Mouse (Mus musculus): ENCODE results near the gene Dok3.
"Not testable (repeated sequence)": the region's sequence is repeated elsewhere in the genome, so short reads cannot be mapped to it uniquely, and the experiment has no call there.

The Dok3 gene

DNA sequence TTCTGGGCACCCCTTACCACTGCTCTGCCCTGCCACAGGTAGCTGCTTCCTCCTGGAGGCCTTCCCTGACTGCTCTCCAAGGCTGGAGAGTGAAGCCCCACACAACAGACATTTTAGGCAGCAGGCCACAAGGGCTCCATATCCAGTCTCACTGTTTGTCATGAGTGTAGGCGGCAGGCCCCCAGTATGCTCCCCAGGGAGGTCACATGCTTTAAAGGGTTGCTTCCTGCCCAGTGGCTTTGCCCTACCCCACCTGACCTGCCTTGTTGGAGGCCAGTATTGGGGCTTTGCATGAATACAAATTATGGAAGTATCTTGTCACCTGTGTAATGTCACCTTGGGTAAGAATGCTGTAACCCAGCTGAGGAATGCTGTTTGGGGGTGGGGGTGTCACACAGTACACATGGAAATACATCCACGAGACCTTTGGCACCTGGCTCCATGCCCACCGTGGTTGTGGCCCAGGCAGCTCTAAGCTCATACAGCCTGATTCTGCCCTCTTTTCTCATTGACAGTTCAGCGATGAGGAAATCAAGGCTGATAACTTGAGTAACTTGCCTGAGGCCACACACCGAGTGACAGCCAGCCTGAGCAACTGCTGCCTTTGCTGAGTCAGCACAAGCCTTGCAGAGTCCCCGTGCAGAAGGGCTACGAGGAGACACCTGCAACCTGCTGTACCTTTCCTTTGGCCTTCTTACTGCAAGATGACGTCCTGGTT lies at the start of gene Dok3:
Gene Dok3 (minus strand): TSS at position 99 of the 718 bp plus-strand sequence.
- peak; percentile 47 to 77 for DNase-seq (ENCODE audit: low spot score in 2 of 2)

DNA sequence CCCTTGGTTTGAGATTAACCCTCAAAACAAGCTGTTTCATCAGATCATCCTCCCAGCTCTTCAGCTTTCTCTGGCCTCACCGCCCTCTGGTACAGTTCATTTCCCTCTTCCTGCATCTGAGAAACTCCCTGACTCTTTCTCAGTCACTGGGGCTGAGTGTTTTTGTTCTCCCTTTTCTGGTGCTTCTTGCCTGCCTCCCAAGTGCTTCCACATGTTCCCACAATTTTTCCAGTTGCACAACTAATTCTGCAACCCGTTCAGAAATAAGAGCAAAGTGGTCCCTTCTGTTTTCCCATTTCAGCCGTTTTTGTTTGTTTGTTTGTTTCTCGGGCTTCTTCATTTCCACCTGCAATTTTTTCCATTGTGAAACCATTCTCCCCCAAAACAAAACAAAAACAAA lies 49.0 kb upstream of the Dok3 start:
- DNase-seq (ENCODE audit: low spot score in 2 of 2), result no peak

DNA sequence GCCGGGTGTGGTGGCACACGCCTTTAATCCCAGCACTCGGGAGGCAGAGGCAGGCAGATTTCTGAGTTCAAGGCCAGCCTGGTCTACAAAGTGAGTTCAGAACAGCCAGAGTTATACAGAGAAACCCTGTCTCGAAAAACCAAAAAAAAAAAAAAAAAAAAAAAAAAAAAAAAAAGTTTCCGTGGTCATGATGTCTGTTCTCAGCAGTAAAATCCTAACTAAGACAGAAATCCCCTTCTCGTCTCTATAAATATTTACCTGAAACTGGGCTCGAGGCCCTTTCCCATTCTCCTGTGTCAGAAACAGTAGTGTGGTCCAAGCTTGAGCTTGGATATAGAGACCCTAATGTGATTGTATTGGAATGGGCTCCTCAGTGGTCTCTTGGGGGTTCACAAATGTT lies 47.8 kb upstream of the Dok3 start:
- not testable (repeated sequence) for DNase-seq (ENCODE audit: low spot score in 2 of 2)

DNA sequence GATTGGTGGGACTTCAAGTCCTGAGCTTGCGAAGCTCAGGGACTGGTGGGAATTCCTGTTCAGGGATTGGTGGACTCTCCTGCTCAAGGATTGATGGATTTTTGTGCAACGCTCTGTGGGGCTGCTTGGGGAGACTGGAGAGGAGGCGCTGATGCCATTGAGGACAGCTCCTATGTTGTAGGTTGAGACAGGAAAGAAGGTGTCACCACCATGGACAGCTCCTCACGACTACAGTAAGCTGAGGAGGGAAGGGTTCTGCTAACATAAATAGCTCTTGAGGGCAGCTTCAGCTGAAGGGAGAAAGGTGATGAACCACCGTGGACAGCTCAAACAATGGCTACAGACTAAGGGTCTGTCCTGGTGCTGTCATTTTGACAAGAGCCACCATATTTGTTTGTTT lies 46.8 kb upstream of the Dok3 start:
- peak in 1 of 2 experiments; percentile 31 for DNase-seq (ENCODE audit: low spot score in 2 of 2)

DNA sequence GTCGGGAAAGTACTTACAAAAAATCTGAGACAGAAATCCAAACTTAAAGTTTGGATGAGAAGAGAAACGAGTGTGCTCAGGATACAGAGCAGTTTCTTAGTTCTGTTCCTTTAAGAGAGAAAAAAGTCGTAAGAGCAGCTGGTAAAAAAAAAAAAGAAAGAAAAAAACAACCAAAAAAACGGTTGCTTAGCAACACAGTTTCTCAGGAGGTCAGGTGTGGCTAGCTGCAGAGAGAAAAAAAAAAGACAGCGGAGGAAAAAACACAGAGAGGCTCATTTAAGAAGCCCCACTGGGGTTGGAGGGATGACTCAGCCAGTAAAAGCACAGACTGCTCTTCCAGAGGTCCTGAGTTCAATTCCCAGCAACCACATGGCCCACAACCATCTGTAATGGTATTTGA lies 45.2 kb upstream of the Dok3 start:
- DNase-seq (ENCODE audit: low spot score in 2 of 2), result no peak

DNA sequence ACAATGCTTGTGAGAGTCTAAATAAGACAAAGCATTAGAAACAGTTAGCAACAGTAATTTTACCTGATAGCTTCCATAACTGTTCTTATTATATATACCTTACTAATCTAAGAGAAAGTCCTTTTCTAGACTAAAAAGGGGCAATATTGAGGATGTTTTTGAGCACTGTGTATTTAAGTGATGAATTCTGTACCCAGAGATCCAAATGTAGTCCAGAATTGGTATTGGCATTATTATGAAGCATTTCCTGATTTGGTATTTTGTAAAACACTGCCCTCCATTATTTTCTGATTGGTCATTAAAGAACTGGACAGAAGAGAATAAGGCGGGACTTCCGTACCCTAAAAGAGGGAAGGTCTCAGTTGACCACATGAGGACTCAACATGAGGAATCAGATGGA lies 44.3 kb upstream of the Dok3 start, which contains the start of gene Tmed9:
Gene Tmed9 (plus strand): TSS at position 301 of the 400 bp plus-strand sequence.
- DNase-seq (ENCODE audit: low spot score in 2 of 2), result no peak

DNA sequence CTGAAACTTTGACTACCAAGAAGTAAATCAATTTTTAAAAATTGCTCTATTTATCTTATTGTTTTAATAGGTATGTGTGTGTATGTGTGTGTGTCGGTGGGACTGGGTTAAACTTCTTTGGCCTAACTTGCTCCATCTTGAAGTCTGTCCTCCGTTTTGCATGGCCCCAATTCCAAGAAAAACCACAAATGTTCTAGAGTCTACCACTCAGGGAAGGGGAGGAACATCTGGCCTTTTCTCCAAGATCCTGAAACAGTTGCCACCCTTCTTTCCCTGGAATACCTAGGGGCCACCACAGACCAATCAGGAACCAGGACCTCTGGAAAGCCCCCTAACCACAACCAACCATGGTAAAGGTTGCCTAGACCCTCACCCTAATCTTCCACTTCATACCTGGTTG lies 42.9 kb upstream of the Dok3 start:
- DNase-seq (ENCODE audit: low spot score in 2 of 2), result no peak

- DNase-seq (ENCODE audit: low spot score in 2 of 2), result peak; percentile 97
These were observed 42.1 kb upstream of the Dok3 start, which contains the start of gene Fam193b for GRCm38 (mm10) chr13:55571027-55571751. TSS of gene Fam193b (minus strand) at chr13:55571120.

DNA sequence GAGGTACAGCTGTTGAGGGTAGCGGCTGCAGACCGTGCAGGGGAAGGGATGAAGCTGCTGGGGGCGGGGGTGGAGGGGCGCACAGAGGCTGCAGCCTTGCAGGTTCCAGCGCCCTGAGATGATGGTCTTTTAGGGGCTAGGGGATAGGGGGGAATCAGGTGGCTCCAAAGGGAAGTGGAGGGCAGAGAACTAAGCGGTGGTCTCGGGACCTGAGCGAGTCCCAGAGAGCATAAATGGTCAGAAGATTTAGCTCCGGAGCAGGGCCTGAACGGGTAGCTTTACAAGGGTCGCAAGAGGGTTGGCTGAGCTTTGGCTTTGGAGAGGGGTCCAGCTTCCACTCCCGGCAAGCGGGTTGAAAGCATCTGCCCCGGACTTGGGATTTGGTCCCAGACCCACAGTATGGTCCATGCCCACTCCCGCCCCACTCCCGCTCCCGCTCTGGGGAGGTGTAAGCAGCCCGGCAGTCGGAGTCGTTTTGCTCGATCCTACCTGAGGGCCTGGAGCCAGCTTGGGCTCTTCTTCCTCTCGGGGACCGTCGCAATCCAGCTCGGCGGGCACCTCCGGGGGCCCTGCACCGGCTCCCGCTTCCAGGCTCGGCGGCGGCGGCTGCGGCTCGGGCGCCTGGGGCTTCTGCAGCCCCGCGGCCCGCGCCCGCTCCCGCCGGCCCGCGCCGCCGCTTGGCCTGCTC lies 41.3 kb upstream of the Dok3 start:
- DNase-seq (ENCODE audit: low spot score in 2 of 2), result peak; percentile 59 to 64

DNA sequence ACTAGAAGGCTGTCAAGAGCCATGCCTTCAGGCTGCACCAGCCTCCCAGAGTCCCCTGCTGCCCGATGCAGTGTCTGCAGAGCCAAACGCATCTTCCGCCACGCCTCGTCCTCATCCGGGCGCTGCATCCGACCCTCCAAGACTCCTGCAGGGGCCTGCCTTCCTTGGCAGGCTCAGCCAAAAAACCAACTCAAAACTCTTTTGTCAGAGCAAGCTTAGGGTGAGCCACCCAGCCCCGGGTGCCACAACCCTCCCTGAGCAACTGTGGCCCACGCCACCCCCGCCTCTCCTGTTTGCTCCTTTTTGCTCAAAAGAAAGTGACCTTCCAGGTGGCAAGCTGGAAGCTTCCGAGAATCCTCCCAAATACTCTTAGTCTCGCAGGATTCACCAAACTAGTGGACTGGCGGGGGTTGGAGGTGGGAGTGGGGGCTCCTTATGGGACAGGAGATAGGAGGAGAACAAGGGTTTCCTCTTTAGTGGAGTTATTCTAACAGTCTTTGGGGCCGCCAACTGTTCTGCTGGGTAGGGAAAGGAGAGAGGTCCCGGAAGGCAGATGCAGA lies 40.7 kb upstream of the Dok3 start:
- DNase-seq (ENCODE audit: low spot score in 2 of 2), result peak; percentile 28 to 46

- DNase-seq (ENCODE audit: low spot score in 2 of 2), result not testable (repeated sequence)
These were observed 39.4 kb upstream of the Dok3 start for GRCm38 (mm10) chr13:55568524-55568923.

GRCm38 (mm10) chr13:55567949-55568348 lies 38.9 kb upstream of the Dok3 start:
- DNase-seq (ENCODE audit: low spot score in 2 of 2), result no peak

- DNase-seq (ENCODE audit: low spot score in 2 of 2), result no peak
These were observed 37.9 kb upstream of the Dok3 start for GRCm38 (mm10) chr13:55567001-55567400.

- DNase-seq (ENCODE audit: low spot score in 2 of 2), result no peak
These were observed 34.3 kb upstream of the Dok3 start for GRCm38 (mm10) chr13:55563266-55563879.

DNA sequence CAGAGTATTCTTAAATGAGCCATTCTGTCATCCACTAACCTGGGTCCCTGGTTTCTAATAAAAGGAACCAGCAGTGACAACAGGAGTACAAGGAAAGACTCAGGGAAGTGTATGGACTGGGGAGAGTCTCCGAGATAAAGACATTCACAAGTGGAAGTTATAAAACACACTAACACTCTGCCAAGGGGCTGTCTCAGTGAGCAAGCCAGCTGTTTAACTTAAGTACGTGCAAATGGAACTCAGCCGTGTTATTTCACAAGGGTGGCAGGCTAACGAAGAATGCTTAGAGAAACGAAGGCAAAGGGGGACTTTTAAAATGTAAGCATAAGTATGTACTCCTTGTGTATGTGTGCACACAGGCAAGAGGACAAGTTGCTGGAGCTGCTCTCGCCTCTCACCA lies 28.4 kb upstream of the Dok3 start:
- DNase-seq (ENCODE audit: low spot score in 2 of 2), result no peak

DNA sequence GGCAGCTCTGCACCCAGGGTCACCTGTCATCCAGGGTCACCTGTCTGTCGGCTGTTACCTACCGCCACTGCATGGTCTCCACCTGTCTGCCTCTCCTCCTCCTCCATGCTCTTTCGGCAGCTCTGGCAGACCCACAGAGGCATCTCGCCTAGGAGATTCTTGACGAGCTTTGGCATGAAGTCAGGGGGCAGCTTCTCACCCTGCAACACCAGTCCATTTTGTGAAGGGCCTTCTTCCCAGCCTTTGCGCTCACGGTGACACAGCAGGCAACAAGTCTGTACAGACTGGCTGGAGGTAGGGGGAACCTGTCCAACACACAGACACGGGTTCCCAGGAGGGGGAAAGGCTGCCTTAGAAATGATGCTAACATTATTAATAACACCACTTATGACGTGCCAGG lies 26.8 kb upstream of the Dok3 start:
- DNase-seq (ENCODE audit: low spot score in 2 of 2), result no peak

DNA sequence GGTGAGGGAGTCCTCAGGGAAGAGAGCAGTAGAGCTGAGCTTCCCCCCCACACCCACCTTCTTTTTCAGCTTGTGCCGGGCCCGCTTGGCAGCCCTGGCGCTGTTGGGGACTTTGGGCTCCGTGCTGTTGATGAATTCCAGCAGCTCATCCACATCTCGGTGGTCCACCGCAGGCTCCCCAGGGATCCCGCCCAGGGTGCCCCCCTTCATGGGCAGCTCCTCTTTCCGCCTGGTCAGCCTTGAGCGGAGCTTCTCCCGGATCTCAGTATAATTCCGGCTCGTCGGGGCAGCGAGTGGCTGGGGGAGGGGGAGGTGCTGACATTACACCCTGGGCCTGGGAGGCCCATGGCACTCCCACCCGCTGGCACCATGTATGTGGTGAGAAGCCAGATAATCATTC lies 20.0 kb upstream of the Dok3 start:
- no peak for DNase-seq (ENCODE audit: low spot score in 2 of 2)

GRCm38 (mm10) chr13:55548426-55548825 lies 19.3 kb upstream of the Dok3 start:
- no peak for DNase-seq (ENCODE audit: low spot score in 2 of 2)

DNA sequence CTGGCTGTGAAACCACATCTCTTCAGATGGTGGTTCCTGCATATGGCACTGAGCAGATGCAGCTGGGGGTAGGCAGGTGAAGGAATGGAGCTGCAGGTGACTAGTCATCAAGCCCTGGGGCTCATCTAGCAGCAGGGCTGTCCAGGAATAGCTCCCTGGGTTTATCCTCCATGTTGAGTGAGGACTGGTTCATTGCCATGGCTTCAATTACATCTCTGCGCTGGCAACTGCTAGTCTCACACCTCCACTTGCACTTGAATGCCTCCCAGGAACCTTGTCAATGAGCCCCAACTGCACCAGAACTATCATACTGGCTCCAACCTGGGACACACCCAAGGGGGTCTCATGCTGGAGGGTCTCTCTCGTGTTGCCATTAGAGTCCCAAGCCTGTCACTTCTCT lies 18.8 kb upstream of the Dok3 start:
- no peak for DNase-seq (ENCODE audit: low spot score in 2 of 2)

DNA sequence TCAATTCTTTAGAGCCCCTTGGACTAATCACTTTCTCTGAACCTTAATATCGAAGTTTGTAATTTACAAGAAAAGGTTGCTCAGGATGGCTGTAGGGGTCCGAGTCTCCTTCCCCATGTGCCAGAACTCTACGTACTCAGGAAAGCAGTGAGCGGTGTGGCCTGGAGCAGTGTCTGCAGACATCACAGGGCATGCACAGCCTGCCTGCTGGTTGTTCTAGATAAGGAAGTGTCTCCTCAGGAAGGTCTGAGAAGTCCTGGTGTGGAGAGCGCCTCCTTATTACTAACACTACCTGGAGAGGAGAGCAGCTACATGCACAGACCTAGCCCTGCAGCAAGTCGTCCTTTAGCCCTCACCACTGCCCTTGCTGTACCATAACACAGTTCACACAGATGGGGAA lies 15.7 kb upstream of the Dok3 start:
- no peak for DNase-seq (ENCODE audit: low spot score in 2 of 2)

- no peak for DNase-seq (ENCODE audit: low spot score in 2 of 2)
These were observed 14.4 kb upstream of the Dok3 start for GRCm38 (mm10) chr13:55543447-55543846.

DNA sequence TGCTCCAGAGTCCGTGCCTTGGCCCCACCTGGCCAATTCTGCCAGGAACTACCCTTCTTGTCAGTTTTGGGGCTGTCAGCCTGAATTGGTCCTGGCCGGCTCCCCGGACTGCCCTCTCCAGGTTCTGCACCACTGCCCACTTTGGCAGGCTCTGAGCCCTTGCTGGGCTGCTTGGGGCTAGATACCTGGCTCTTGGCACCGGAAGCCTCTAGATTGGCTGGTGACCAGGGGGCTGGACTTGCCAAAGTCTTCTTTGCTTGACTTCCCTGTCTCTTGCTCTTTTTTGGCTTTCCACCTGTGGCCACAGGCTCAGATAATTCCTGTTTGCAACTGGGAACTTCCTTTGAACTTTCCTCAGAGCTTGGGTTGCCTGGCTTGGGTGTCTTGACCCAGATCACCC lies 13.8 kb upstream of the Dok3 start:
- DNase-seq (ENCODE audit: low spot score in 2 of 2), result no peak

Data from spleen, postnatal 10 days (tissue).